Mouse (Mus musculus) ES-Bruce4 (cell line): Measurements from ENCODE around the gene Akap2. TPM values are rescaled to one million over a fixed set of nuclear protein-coding genes. Genes with fewer than 3 reads are reported as not detected.

Source experiments
- H3K27ac ChIP-seq: 2 replicates; pipeline ENCODE4 v1.5.1; 2012; ENCODE audit warnings: low read length, inconsistent platforms; ENCODE audit not compliant: insufficient read depth
- H3K27me3 ChIP-seq: 2 replicates; pipeline ENCODE4 v1.6.1; 2012; ENCODE audit warnings: mild to moderate bottlenecking, low read length, inconsistent platforms; ENCODE audit not compliant: control insufficient read depth, poor library complexity, insufficient read depth, severe bottlenecking
- H3K36me3 ChIP-seq: 2 replicates; pipeline ENCODE4 v1.6.1; 2012; ENCODE audit warnings: inconsistent platforms, mild to moderate bottlenecking, low read length, moderate library complexity; ENCODE audit not compliant: control insufficient read depth, poor library complexity, insufficient read depth, severe bottlenecking
- H3K4me1 ChIP-seq: one replicate; pipeline ENCODE4 v1.8.1; 2011; ENCODE audit warnings: low read length; ENCODE audit not compliant: control insufficient read depth, insufficient read depth
- H3K4me3 ChIP-seq: 2 replicates; pipeline ENCODE4 v1.5.1; 2011; ENCODE audit warnings: low read depth, mild to moderate bottlenecking, low read length
- H3K9ac ChIP-seq: 2 replicates; pipeline ENCODE4 v1.6.1; 2012; ENCODE audit warnings: low read depth, mild to moderate bottlenecking, inconsistent platforms; ENCODE audit not compliant: poor library complexity, severe bottlenecking
- H3K9me3 ChIP-seq: replicated peaks from 2 replicates; pipeline ENCODE4 v1.6.1; 2012; ENCODE audit warnings: mild to moderate bottlenecking, low read length, inconsistent platforms; ENCODE audit not compliant: control insufficient read depth, poor library complexity, insufficient read depth, severe bottlenecking
- CTCF ChIP-seq: IDR thresholded peaks from one replicate; pipeline ENCODE4 v1.8.1; 2011; ENCODE audit warnings: low read depth, low read length
- EP300 ChIP-seq: IDR thresholded peaks from 2 replicates; pipeline ENCODE4 v1.6.1; 2011; ENCODE audit warnings: low read depth, low read length; ENCODE audit not compliant: insufficient read depth
- POLR2A ChIP-seq: IDR thresholded peaks from one replicate; pipeline ENCODE4 v1.8.1; 2011; ENCODE audit warnings: low read length; ENCODE audit not compliant: insufficient read depth
- polyA plus RNA-seq: library from polyadenylated mRNA; stranded (reverse); fragments of >200 nt; gene quantifications from 2 replicates; pipeline ENCODE4 v1.2.4, GENCODE M21; 2011; ENCODE audit warnings: low read depth; ENCODE audit not compliant: missing spikeins, insufficient read depth, insufficient read length

The Akap2 gene
- polyA plus RNA-seq, 1 experiment = 96.5 TPM

DNA sequence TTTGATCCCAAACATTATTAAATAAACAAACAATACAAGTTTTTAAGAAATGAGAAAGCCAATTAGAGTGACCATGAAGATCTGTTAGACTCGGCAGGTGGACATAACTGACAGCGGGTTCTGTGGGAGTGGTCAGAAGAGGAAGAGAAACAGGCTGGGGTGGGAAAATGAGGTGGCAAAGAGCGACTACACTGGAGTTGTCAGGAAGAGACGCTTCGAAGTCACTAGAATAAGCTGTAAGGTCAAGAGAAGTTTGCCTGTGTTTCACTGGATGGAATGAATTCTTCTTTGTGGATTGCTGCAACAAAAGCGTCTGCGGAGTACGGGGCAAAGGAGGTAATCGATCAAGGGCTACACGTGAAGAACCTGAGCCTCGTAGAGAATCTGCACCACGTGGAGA lies 39.5 kb upstream of the Akap2 start:
- TF ChIP-seq POLR2A (no peak), CTCF (no peak), EP300 (no peak)
- Histone ChIP-seq H3K9ac (no peak overlapping the region), H3K9me3 (no peaks in the 10 kb centered on the region), H3K27ac (no peak overlapping the region), H3K36me3 (no peaks in the 10 kb centered on the region), H3K27me3 (no peaks in the 10 kb centered on the region), H3K4me3 (no peak overlapping the region), H3K4me1 (peaks cover 1% of the 10 kb centered on the region)

DNA sequence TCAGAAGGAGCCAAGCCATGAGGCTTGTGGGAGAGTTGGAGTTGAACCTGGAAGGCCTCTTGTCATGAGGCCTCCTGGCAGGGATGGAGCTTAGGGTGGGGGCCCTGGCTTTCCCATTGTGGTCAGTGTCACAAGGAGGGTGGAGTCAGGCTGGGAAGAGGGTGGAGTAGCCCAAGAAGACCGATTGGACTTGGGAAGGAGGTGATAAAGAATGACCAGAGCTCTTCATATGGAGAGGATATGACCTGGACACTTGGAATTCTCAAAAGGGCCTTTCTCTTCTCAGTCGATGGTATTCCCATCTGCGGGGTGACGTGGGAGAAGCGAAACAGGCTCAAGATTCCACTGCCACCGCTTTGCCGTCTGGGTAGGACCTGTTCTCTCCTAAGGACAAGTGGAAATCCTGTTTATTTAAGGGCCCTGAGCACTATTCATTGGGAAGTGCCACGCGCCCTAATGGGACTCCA lies 38.4 kb upstream of the Akap2 start:
- TF ChIP-seq CTCF (no peak), POLR2A (no peak), EP300 (0 out of 2 replicates have a peak, but pooled peaks have one; percentile 18)
- Histone ChIP-seq H3K36me3 (no peaks in the 10 kb centered on the region), H3K9me3 (no peaks in the 10 kb centered on the region), H3K9ac (no peak overlapping the region), H3K4me3 (no peak overlapping the region), H3K27ac (no peak overlapping the region), H3K27me3 (no peaks in the 10 kb centered on the region), H3K4me1 (peaks cover 3% of the 10 kb centered on the region)

DNA sequence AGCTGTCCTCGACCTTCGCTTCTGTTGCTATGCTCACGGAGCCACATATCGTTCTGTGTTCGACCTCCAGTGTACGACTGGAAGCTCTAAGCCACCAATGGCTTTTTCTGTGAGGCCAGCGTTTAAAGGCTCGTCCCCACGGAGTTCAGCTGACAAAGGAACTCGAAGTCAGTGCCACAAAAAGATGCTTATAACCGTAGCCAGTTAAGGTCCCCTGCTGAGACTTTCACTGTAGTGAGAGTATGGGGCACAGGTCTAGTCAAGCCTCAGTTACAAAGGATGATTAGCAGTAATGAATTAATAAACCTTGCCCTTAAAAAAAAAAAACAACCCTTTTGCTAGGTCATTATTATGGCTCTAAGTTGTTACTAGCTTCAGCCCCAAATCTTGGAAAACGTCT lies 37.3 kb upstream of the Akap2 start:
- Histone ChIP-seq H3K9ac (no peak overlapping the region), H3K27me3 (no peaks in the 10 kb centered on the region), H3K9me3 (no peaks in the 10 kb centered on the region), H3K4me1 (peaks cover 3% of the 10 kb centered on the region), H3K36me3 (no peaks in the 10 kb centered on the region), H3K4me3 (no peak overlapping the region), H3K27ac (no peak overlapping the region)
- TF ChIP-seq CTCF = no peak
- no peak for TF ChIP-seq POLR2A

DNA sequence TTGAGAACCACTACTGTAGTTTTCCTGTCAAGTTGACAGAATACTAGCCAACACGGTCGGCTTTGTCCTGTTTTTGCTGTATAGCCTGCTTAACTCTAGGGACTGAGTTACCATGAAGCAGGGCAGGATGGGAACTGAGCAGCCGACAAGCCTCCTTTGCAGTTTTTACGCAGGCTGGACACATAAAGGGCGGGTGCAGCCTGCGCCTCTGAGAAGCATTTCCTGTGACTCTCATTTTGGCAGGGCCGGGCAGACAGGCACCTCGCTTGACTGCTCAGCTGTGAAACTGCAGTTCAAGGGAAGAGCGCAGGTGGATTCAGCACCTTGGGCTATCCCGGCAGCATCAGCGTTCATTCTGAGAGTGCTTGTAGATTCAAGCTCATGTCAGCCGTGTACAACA lies 35.9 kb upstream of the Akap2 start:
- H3K4me3 ChIP-seq = no peak overlapping the region
- no peak overlapping the region for H3K27ac ChIP-seq
- no peaks in the 10 kb centered on the region for H3K27me3 ChIP-seq
- no peaks in the 10 kb centered on the region for H3K36me3 ChIP-seq
- TF ChIP-seq POLR2A = no peak
- 0 out of 2 replicates have a peak, but pooled peaks have one; percentile 30 for TF ChIP-seq EP300
- H3K4me1 ChIP-seq = peaks cover 3% of the 10 kb centered on the region
- no peaks in the 10 kb centered on the region for H3K9me3 ChIP-seq
- no peak overlapping the region for H3K9ac ChIP-seq

DNA sequence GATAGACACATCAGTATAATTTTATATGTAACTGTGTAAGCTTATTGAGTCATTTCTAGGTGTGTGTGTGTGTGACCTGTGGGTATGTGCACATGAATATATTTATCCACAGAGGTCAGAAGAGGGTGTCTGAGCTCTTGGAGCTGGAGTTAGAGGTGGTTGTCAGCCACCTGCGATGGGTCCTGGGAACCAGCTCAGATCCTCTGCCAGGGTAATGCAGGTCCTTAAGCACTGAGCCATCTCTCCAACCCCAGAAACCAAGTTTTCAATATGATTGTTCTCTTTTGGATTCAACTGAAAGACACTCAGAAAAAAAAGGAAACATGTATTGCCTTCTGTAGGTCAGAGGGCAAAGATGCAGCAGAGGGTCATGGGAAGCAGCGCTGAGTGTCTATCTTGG lies 35.1 kb upstream of the Akap2 start:
- no peak overlapping the region for H3K9ac ChIP-seq
- no peak overlapping the region for H3K27ac ChIP-seq
- H3K27me3 ChIP-seq = no peaks in the 10 kb centered on the region
- no peak overlapping the region for H3K4me3 ChIP-seq
- TF ChIP-seq CTCF (no peak), EP300 (no peak), POLR2A (no peak)
- no peaks in the 10 kb centered on the region for H3K36me3 ChIP-seq
- H3K9me3 ChIP-seq = no peaks in the 10 kb centered on the region
- H3K4me1 ChIP-seq = peaks cover 3% of the 10 kb centered on the region

GRCm38 (mm10) chr4:57682944-57683343 lies 34.5 kb upstream of the Akap2 start:
- H3K36me3 ChIP-seq = no peaks in the 10 kb centered on the region
- H3K27me3 ChIP-seq = no peaks in the 10 kb centered on the region
- H3K9ac ChIP-seq = no peak overlapping the region
- TF ChIP-seq EP300 (no peak), POLR2A (no peak), CTCF (no peak)
- H3K27ac ChIP-seq = no peak overlapping the region
- no peak overlapping the region for H3K4me3 ChIP-seq
- peaks cover 2% of the 10 kb centered on the region for H3K4me1 ChIP-seq
- H3K9me3 ChIP-seq = no peaks in the 10 kb centered on the region
